Mouse (Mus musculus): Measurements from ENCODE around the gene Asic2. TPM values are rescaled to one million over a fixed set of nuclear protein-coding genes. Genes with fewer than 3 reads are reported as not detected.
A peak's percentile ranks its signal among the peaks of the same experiment; 100 is the strongest.

Gene Asic2
- polyA plus RNA-seq, 1 experiment from 2014 or later = 17.7 TPM

GRCm38 (mm10) chr11:81871506-81872213 lies 96.6 kb downstream of the Asic2 start:
- Histone ChIP-seq H3K4me1 (replicated peaks) (no peaks in the 10 kb centered on the region), H3K9ac (no peak overlapping the region), H3K27me3 (no peaks in the 10 kb centered on the region), H3K36me3 (no peaks in the 10 kb centered on the region), H3K4me3 (no peak overlapping the region), H3K9me3 (no peaks in the 10 kb centered on the region), H3K4me2 (no peak overlapping the region), H3K27ac (replicated peaks) (no peak overlapping the region)
- 61% methylated on average over 9 of the region's 9 CpGs for WGBS
- no peak for ATAC-seq (ENCODE audit: low FRiP score, low read depth)

DNA sequence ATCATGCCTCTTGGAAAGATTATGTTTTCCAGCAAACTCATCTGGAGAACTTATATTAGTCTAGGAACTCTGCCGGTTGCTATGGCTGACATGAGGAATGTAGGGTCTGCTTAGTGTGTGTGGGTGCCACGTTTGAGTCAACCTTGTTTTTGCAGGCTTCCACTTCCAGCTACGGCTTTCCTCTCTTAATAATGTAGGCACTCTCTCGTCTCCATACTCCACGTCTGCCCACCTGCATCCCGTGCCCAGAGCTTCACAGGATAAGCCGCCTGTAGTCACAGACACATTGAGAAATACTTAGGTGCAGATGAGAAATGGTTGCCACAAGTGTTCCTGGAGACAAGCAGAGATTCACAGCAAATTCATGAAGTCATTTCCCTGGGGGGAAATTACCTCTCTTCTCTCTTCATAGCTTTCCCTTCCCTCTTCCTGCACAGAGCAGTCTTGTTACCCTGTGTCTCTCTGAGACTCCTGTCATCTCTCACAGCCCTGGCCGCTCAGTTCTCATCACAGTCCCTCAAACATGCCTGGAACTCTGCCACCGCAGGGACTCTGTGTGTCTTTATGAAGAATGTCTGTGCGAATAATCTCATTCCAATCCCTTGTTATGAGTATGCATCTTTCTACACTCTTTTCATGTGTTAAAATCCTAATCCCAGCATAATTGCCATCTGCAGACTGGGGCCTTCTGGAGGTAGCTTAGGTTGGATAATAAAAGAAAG lies 102.4 kb downstream of the Asic2 start:
- Histone ChIP-seq H3K36me3 (no peaks in the 10 kb centered on the region), H3K27me3 (no peaks in the 10 kb centered on the region), H3K27ac (replicated peaks) (no peak overlapping the region), H3K9ac (no peak overlapping the region), H3K4me2 (no peak overlapping the region), H3K4me3 (no peak overlapping the region), H3K9me3 (no peaks in the 10 kb centered on the region), H3K4me1 (replicated peaks) (peaks cover 18% of the 10 kb centered on the region)
- WGBS = 49% methylated on average over 10 of the region's 10 CpGs
- no peak for ATAC-seq (ENCODE audit: low FRiP score, low read depth)

DNA sequence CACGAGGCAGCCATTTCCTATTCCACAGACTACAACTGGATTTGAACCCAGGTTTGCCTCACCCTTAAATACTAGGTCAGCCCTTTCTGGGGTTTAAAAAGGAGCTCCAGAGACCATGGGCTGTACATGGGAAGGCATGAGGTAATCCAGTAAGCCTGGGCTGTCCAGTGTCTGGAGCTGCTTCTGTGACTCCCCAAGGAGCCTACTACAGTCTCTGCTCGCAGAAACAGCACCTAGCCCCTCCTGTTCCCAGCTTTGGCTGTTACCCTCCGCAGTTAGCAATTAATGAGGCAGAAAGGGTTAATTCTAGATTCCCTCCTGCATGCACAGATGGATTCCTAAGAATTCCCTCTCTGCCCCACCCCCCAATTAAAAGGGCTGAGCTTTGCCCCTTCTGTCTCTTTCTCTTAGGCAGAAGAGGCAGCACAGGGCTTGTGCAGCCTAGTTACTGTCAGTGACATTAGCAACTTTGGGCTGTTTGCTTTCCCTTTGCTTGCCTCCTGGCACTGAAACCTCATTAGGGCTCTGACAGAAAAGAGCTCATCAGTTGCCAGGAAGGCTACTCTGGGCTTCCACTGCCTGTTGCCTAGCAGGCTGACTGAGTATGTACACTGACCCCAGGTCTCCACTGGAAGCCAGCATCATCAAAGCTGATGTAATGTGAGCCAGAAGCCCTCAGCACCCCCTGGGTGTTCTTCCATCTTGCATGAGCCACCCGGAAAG lies 107.8 kb downstream of the Asic2 start, which contains the start of gene 5530401A14Rik:
5530401A14Rik (plus strand) TSS at position 424 of the 723 bp plus-strand sequence.
- peak; percentile 91 for ATAC-seq (ENCODE audit: low FRiP score, low read depth)
- 0 out of 2 replicates have a peak within 1 kb of the TSS, but pooled peaks have one; percentile 40 for H3K27ac ChIP-seq (replicated peaks)
- peaks cover 21% of the 10 kb centered on the region for H3K4me1 ChIP-seq (replicated peaks)
- 26% methylated on average over 4 of the region's 4 CpGs for WGBS
- H3K4me2 ChIP-seq = no peak within 1 kb of the TSS
- H3K9ac ChIP-seq = no peak within 1 kb of the TSS
- no peaks in the 10 kb centered on the region for H3K27me3 ChIP-seq
- H3K4me3 ChIP-seq = no peak within 1 kb of the TSS
- no peaks in the 10 kb centered on the region for H3K36me3 ChIP-seq
- no peaks in the 10 kb centered on the region for H3K9me3 ChIP-seq

DNA sequence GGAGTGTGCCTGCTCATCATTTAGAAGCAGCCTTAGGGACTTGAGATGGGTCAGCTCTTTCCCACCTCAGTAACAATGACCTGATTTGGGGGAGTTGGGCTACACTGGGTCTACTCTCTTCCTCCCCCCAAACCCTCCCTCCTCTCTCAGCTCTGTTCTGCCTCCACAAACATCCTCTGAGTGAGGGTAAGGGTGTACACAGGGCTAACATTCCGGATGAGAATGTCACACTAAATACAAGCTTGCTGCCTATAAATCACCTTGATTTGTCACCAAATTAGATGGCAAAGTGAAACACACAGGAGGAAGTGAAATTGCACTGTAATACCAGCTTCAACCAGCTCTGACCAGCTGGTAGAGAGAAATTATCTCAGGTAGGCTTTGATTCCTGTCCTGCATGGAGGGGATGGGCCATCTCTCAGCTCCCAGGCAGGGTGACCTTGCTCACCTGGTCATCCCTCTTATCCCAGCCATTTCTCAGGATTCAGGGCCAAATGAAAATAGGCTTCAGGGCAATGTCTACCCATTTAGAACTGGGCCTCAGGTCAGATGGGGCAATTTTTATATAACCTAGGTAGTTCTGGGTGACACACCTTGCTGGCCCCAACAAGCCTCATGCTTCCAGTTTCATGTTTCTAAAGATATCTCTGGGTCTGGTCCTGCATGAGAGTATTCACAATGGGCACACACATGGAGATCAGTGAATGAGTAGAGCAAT lies 120.3 kb downstream of the Asic2 start:
- Histone ChIP-seq H3K27me3 (no peaks in the 10 kb centered on the region), H3K4me2 (no peak overlapping the region), H3K9me3 (no peaks in the 10 kb centered on the region), H3K4me1 (replicated peaks) (peaks cover 17% of the 10 kb centered on the region), H3K27ac (replicated peaks) (no peak overlapping the region), H3K9ac (no peak overlapping the region), H3K4me3 (no peak overlapping the region), H3K36me3 (no peaks in the 10 kb centered on the region)
- 68% methylated on average over 1 of the region's 1 CpGs for WGBS
- no peak for ATAC-seq (ENCODE audit: low FRiP score, low read depth)

- Histone ChIP-seq H3K9ac (no peak overlapping the region), H3K4me2 (no peak overlapping the region), H3K9me3 (no peaks in the 10 kb centered on the region), H3K4me1 (replicated peaks) (peaks cover 15% of the 10 kb centered on the region), H3K27ac (replicated peaks) (no peak overlapping the region; the same call in 1 of the 2 replicates), H3K27me3 (no peaks in the 10 kb centered on the region), H3K4me3 (no peak overlapping the region), H3K36me3 (no peaks in the 10 kb centered on the region)
- 66% methylated on average over 3 of the region's 3 CpGs for WGBS
- ATAC-seq (ENCODE audit: low FRiP score, low read depth) = peak; percentile 51
These were observed 122.6 kb downstream of the Asic2 start for GRCm38 (mm10) chr11:81845686-81846036.

- H3K27me3 ChIP-seq = no peaks in the 10 kb centered on the region
- no peaks in the 10 kb centered on the region for H3K9me3 ChIP-seq
- no peak overlapping the region for H3K9ac ChIP-seq
- H3K4me2 ChIP-seq = no peak overlapping the region
- H3K27ac ChIP-seq (replicated peaks) = no peak overlapping the region
- peaks cover 12% of the 10 kb centered on the region for H3K4me1 ChIP-seq (replicated peaks)
- 37% methylated on average over 5 of the region's 5 CpGs for WGBS
- H3K4me3 ChIP-seq = no peak overlapping the region
- H3K36me3 ChIP-seq = no peaks in the 10 kb centered on the region
- peak; percentile 69; the same call in 1 of the 2 replicates for ATAC-seq (ENCODE audit: low FRiP score, low read depth)
These were observed 123.1 kb downstream of the Asic2 start for GRCm38 (mm10) chr11:81845010-81845685.

- Histone ChIP-seq H3K9me3 (no peaks in the 10 kb centered on the region), H3K4me1 (replicated peaks) (peaks cover 12% of the 10 kb centered on the region), H3K9ac (no peak overlapping the region), H3K4me3 (no peak overlapping the region), H3K27me3 (no peaks in the 10 kb centered on the region), H3K27ac (replicated peaks) (no peak overlapping the region), H3K4me2 (no peak overlapping the region), H3K36me3 (no peaks in the 10 kb centered on the region)
- ATAC-seq (ENCODE audit: low FRiP score, low read depth) = no peak
- WGBS = 58% methylated on average over 2 of the region's 2 CpGs
These were observed 127.3 kb downstream of the Asic2 start for GRCm38 (mm10) chr11:81841001-81841400.

DNA sequence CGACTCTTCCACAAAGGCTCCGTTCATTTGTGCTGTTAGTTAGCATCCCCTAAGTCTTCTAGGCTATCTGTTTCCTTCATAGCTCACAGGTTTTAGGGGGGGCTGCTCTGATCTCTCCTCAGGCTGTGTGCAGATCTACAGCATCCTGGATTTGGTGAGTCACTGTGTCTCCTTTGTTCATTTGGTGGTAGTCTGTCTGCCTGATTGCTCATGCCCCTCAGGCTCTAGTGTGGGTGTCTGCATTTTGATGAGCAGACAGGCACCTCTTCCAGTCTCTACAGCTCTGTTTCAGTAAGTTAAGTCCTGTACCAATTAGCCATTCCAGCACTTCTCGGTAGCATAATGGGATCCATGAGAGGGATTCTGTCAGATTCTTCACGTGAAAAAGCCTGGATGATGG lies 129.8 kb downstream of the Asic2 start:
- 52% methylated on average over 4 of the region's 4 CpGs for WGBS
- ATAC-seq (ENCODE audit: low FRiP score, low read depth) = no peak

GRCm38 (mm10) chr11:81832381-81832780 lies 135.9 kb downstream of the Asic2 start:
- H3K9me3 ChIP-seq = no peaks in the 10 kb centered on the region
- H3K27me3 ChIP-seq = no peaks in the 10 kb centered on the region
- no peak overlapping the region for H3K4me3 ChIP-seq
- no peak overlapping the region for H3K27ac ChIP-seq (replicated peaks)
- 42% methylated on average over 1 of the region's 1 CpGs for WGBS
- ATAC-seq (ENCODE audit: low FRiP score, low read depth) = no peak
- H3K36me3 ChIP-seq = no peaks in the 10 kb centered on the region
- no peak overlapping the region for H3K9ac ChIP-seq
- no peak overlapping the region for H3K4me2 ChIP-seq
- H3K4me1 ChIP-seq (replicated peaks) = no peaks in the 10 kb centered on the region

More for the DNA sequence above, 129.8 kb downstream of the Asic2 start:
- H3K27ac ChIP-seq (replicated peaks) = no peak overlapping the region
- no peak overlapping the region for H3K4me2 ChIP-seq
- H3K4me3 ChIP-seq = no peak overlapping the region
- no peaks in the 10 kb centered on the region for H3K27me3 ChIP-seq
- no peaks in the 10 kb centered on the region for H3K9me3 ChIP-seq
- no peaks in the 10 kb centered on the region; the same call in 1 of the 2 replicates for H3K4me1 ChIP-seq (replicated peaks)
- no peak overlapping the region for H3K9ac ChIP-seq
- no peaks in the 10 kb centered on the region for H3K36me3 ChIP-seq

- Histone ChIP-seq H3K36me3 (no peaks in the 10 kb centered on the region), H3K4me2 (no peak overlapping the region), H3K9me3 (no peaks in the 10 kb centered on the region), H3K9ac (no peak overlapping the region), H3K27me3 (no peaks in the 10 kb centered on the region), H3K4me3 (no peak overlapping the region), H3K4me1 (replicated peaks) (no peaks in the 10 kb centered on the region), H3K27ac (replicated peaks) (no peak overlapping the region)
- no peak for ATAC-seq (ENCODE audit: low FRiP score, low read depth)
- 65% methylated on average over 5 of the region's 5 CpGs for WGBS
These were observed 151.7 kb downstream of the Asic2 start for GRCm38 (mm10) chr11:81816531-81816930.

- H3K9me3 ChIP-seq = no peaks in the 10 kb centered on the region
- no peaks in the 10 kb centered on the region for H3K4me1 ChIP-seq (replicated peaks)
- H3K27ac ChIP-seq (replicated peaks) = no peak overlapping the region
- no peak for ATAC-seq (ENCODE audit: low FRiP score, low read depth)
- H3K4me3 ChIP-seq = no peak overlapping the region
- no peak overlapping the region for H3K9ac ChIP-seq
- H3K27me3 ChIP-seq = no peaks in the 10 kb centered on the region
- WGBS = 84% methylated on average over 1 of the region's 1 CpGs
- H3K4me2 ChIP-seq = no peak overlapping the region
- H3K36me3 ChIP-seq = no peaks in the 10 kb centered on the region
These were observed 153.4 kb downstream of the Asic2 start for GRCm38 (mm10) chr11:81814816-81815215.
